Mouse (Mus musculus): ENCODE measurements around the gene Arpc2. TPM values are rescaled to one million over a fixed set of nuclear protein-coding genes. Genes with fewer than 3 reads are reported as not detected.
A peak's percentile ranks its signal among the peaks of the same experiment; 100 is the strongest.
"Not testable (repeated sequence)": the region's sequence is repeated elsewhere in the genome, so short reads cannot be mapped to it uniquely, and the experiment has no call there.

Gene Arpc2
- total RNA-seq, 2 experiments from 2014 or later = 62.7 to 70.6 TPM

DNA sequence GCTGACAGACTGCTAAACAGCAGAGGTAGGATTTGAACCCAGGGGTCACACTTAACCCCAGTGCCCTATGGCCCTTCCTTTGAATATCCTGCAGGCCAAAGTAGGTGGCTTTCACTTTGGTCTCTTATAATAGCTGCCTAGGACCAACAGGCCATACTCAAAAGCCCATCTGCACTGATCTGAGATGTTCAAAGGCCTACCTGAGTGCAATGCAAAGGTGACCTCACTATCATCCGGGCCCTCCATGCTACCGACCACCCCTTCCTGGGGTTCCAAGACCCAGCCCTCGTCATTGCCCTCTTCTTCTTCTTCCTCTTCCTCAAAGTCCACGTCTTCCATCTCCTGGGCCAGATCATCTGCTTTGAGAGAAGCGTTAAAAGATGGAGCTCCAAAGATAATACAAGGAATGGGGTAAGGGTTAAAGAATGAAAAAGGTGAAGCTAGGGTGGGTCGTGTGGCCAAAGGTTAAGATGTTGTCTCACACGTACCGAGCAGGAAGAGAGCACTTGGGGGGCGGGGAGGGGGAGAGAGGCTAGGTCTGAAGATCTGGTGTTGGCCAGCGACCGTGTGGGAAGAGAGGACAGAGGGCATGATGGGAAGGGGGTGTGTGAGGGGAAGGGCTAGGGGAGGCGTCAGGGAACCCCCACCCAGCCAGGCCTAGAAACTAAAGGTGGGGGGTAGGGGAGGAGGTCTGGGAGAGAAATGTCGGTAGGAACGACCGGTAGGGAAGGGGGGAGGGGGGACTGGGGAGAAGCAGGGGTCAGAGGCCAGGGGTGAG lies 48.0 kb downstream of the Arpc2 start:
- peak; percentile 71 for DNase-seq

DNA sequence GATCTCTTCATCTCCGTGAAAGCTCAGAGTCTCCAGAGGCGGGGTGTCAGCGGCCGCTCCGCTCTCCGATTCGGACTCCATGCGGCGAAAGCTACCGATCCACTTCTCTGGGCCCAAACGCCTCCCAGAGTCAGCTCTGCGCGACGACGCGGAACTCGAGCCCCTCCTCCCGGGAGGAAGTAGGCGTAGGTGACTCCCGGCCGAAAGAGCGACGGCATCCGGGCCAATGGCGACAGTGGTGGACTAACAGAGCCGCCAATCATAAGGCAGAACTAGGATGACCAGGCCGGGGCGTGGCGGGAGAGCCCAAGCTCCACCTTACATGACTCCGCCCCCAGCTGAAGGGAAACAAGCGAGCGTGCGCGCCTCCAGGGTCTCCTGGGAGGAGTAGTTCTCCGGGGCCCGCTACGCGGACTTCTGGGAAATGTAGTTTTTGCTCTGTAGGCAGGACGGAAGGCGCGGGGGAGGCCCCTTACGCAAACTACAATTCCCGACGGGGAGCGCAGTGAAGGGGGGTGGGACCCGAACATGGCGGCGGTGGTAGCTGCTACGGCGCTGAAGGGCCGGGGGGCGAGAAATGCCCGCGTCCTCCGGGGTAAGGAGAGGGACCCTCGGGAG lies 48.8 kb downstream of the Arpc2 start, which contains the start of the genes Aamp and Pnkd:
Gene Aamp, minus strand, starts transcription at position 196 of the 618 bp plus-strand sequence.
Gene Pnkd, plus strand, starts transcription at position 388 of the 618 bp plus-strand sequence.
- peak; percentile 100 for DNase-seq

DNA sequence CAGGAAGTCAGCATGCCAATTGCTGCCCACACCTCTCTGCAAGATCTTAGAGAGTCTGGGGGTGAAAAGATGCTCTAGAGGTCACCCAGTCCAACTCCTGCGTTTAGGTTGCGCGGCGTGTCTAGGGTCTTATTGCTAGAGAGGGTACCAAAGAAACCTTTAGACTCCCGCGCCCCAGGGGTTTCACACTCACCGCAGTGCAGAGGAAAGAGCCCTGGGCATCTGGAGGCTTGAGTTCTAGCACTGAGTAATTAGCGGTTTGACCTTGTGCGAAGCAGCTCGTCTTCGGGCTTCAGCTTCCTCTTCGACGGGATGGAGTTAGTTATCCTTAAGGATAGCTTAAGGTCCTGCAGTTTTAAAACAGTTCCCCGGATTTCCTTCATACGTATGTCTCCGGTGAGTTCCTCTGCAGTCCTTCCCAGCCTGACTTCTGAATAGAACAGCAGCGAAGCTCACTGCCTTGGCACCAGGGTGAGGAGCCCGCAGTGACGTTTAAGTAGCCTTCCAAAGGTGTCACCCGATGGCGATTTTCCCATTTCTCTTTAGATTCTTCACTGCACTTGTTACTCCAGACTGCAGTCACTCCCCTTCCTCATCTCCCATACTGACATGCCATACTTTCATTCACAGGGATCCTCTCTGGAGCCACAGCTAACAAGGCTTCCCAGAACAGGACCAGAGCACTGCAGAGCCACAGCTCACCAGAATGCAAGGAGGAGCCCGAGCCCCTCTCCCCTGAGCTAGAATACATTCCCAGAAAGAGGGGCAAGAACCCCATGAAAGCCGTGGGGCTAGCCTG lies 49.5 kb downstream of the Arpc2 start:
- DNase-seq = no peak

DNA sequence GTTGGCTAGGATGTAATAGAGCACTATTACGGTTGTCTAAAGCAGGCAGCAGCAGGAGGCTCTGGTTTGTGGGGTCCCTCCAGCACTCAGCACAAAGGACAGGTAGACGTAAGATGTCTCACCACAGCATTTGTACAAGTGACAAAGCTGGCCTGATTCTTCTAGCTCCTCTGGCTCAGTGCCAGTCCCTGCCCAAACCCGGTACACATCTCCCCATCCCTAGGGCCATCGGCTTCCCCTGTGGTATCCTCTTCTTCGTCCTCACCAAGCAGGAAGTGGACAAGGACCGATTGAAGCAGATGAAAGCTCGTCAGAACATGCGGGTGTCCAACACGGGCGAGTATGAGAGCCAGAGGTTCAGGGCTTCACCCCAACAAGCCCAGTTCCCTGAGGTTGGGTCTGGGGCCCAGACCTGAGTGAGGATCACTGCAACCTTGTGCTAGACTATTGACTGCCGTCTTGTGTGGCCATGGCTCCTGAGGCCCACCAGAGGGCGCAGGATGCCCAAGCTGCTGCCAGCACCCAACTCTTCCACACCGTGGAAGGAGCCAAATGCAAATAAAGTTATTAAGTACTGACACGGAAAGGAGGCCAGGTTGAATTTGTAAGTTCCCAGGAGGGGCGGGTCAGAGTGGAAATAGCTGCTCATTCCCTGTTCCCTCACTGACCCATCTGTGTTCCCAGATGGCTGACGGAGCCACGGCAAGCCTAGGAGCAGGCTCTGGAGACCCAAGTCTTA lies 51.2 kb downstream of the Arpc2 start:
- DNase-seq = not testable (repeated sequence)

DNA sequence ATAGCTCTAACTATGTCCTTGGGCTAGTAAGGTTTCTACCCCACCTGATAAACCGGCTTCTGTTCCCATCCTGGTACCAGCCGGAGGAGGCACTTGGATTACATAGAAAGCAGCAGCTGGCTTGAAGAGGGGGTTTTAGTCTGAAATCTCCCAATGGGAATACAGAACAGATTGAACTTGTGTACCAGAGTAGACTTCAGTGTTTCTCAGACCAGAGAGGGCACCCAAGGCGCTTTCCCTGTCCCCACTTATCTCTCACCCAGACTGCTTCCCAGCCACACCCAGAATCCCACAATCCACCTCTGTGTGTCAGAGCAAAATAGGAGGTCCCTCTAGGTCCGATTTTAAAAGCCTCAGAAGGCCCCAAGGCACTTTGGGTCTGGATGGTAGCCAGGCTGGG lies 52.4 kb downstream of the Arpc2 start:
- DNase-seq = no peak

DNA sequence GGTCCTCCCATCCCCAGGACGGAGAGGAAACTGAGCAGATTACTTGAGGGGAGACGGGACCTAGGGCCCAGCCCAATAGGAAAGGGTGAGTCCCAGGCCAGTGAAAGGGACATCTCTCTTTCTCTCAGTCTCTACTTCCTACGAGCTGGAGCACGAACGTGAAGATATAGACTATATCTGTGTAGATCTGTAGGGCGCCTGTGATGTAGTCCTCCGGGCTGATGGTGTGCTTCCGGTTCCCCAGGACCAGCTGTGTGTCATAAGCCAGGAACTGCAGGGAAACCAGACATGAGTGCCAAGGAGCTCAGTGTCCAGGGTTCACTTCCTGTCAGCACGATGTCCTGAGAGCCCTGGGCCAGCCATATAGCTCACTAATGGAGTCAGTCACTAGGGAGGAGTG lies 53.4 kb downstream of the Arpc2 start:
- DNase-seq = no peak

DNA sequence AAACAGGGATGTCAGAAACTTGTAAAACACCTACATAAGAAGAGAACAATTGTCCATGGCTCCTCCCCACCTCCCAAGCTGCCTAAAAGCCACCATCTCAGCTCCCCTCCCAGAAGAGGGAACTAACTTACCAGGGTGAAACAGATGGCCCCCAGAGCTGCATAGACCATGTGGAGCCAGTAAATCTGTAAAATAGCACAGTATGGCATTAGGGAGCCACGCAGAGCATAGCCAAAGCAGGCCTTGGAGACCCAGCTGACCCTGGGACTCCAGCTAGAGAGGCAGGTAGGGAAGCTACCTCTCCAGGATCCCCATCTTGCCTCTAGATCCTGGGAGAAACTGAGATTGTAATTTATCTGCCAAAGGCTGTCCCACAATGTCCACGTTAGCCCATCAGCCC lies 53.9 kb downstream of the Arpc2 start:
- no peak for DNase-seq

DNA sequence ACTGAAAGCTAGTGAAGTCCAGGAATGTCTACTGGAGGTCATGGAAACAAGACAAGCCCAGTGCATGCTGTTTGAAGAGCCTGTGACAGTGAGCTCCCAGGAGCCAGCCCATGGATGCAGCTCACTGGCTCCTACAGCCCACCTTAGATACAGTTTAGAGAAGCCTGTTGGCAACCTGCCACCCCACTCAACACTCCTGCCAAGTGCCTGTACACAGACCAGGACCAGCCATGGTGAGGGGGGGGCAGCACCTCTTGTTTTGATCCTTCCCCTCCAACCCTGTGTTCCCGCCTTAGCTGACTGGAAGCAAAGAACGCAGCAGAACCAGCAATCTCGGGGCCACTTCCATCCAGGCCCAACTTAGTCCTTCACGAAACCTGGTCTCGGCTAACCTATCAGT lies 54.3 kb downstream of the Arpc2 start:
- no peak for DNase-seq

DNA sequence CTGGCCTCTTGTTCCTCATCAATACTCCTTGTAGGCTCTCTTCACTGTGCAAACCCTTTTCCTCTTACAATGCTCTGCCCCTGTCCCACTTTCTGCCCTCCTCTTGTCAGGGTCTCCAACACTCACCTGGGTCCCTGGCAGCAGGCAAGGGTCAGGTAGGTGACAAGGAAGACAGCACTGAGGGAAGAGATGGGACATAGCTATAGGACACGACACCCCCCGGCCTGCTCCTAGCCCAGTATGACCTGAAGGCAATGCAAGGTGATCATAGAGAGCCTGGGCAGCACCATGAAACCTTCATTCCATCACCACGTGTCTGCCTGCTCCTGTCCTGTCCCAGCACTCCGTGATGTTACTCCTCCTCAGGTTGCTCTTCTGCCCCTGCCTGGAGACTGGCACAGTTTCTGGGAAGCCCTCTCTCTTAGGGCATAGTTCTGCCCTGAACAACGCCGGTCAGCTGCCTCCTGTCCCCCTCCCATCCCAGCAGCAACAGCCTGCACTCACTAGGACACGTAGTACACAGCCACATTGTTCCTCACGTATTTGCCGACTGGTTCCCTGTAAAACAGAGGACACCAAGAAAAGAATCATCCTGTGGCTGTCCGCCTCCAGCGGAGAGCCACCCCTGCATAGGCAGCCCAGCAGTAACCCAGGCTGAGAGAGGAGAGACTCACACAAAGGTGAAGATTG lies 56.6 kb downstream of the Arpc2 start:
- DNase-seq = no peak

DNA sequence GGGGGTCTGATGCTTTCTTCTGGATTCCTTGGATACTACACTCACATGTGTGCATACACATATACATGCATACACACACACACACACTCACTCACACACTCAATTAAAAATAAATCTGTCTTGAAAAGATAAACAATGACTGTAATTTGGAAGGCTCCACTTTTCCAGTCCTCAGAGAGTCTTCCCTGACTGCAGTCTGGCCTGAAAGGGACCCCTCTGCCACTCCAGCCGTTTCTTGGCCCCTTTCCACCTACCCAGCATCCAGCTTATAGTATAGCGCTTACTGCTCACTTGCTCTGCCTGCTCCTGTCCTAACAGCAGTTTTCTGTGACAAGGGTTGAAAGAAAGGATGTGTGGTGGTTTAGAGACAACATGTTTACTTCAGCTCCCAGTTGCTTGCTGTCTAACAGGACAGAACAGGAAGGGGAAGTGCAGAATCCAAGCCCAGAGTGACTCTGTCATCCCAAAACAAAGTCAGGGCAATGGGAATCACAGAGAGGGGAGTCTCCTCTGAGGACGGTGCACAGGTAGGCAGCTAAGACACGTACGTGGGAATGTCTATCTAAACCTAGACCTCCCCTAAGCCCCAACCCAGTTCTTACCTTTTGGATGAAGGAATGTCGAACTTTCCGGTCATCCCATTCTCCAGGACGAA lies 57.5 kb downstream of the Arpc2 start:
- DNase-seq = no peak

DNA sequence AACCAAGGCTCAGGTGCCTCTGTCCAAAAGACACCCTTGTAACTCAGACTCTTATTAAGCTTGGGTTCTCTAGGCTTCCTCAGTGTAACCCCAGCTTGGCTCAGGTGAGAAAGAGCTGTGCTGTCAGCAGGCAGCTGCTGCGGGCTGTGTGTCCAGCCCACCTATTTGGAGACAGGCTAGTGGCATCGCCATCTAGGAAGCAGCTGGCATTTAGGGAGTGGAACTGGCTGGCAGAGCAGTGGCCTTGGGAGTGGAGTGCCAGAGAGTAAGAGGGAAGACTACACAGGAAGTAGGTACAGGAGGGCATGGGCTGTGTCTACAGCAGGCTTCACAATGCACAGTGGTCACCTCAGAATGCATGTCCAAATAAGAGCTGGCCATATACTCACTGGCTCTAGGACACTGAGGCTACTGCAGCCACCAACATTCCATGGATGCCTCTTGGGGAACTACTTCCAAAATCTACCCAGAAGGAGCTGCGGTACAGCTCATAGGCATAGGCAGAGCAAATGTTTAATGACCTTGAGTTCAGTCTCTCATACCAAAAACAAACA lies 58.3 kb downstream of the Arpc2 start:
- DNase-seq = no peak

DNA sequence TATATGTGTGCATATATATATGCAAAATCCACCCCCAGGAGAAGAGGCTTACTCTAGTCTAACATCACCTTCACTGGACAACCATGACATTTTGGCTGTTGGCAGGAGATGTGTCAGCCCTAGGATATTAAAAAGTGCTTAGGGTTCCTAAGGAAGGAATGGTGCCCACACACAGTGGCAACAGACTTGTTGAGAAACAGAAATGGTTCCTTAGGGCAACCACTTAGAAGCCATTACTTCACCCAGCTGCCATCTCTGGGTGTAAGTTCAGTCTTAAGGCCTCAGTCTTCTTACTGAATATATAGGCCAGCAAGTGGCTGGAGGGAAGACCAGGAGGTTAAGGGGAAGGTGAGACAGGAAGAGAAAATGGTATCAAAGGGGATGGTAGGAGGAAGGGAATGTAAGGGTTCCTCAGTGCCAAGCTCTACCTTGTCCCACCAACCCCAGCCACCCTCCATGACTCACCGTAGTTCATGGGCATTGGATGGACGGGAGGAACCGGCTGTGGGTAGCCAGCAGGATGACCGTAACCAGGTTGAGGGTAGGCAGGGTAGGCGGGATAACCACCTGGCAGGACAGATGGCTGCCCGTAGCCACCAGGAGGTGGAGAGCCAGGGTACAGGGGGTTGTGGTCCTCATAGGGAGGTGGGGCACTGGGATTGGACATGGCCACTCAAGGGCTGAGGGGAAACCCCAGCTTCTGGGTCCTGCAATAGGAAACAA lies 59.0 kb downstream of the Arpc2 start:
- no peak for DNase-seq

DNA sequence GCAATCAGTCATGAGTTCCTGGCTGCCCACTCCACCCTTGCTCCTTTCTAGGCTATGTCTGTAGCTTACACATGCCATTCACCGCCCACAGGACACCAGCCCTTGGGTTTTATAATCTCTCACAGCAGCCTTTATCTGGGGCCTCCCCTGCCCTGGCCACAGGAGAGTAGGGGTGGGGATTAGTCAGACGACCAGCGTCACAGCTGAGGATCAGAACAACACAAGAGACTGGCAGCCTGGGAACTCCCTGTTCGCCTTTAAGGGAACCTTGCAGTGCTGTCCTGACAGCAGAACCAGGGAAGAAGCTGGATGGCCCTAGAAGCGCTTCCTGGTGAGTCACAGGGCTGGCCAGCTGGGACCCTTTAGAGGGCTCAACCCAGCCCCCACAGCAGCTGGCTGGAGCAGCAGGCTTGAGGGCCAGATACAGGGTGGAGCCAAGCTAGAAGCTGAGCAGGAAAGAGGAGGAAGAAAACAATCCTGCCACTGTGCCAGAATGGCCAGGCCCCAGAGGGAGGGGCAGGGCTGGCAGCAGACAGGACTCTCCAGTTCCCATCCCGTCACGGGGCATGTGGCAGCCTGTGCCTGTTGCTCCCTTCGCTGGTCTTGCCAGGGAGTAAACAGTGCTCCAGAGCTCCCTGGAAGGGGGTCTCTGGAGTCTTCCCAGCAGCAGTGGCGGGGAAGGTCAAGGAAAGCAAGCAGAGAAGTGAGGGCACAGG lies 59.7 kb downstream of the Arpc2 start:
- peak; percentile 98 for DNase-seq

DNA sequence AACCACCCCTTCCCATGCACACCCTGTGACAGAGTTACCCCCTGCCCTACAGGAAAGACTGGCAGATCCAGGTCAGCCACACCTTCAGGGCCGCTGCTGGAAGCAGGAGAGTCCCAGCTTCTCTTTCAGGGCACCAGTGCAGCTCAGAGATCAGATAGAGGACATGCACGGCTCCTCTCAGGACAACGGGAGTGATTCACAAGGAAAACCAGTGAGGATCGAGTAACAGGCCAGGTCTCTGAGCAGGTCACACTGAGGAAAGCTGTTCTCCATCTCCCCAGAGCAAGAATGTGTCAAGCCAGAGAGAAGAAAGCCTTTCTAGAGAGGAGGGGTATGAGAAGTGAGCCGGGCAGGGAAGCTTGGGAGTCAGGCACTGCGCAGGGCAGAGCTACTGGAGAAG lies 60.6 kb downstream of the Arpc2 start:
- no peak for DNase-seq

DNA sequence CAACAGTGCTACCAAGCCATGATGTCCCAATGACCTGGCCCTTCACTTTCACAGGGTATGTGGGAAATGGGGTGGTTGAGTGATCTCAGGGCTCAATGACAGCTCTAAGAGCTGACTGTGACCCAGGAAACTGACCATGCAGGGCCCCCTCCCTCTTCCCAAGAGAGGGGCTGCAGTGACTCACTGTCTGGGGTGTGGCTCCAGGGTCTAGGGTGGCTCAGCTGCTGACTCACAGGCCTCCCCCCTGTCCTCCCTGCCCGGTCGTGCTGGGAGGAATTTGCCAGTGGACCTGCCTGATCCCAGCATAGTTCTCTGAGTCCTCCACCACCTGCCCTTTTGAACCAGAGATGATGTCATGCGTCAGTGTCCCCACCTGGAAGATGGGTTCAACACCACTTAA lies 61.4 kb downstream of the Arpc2 start:
- peak; percentile 69 for DNase-seq

DNA sequence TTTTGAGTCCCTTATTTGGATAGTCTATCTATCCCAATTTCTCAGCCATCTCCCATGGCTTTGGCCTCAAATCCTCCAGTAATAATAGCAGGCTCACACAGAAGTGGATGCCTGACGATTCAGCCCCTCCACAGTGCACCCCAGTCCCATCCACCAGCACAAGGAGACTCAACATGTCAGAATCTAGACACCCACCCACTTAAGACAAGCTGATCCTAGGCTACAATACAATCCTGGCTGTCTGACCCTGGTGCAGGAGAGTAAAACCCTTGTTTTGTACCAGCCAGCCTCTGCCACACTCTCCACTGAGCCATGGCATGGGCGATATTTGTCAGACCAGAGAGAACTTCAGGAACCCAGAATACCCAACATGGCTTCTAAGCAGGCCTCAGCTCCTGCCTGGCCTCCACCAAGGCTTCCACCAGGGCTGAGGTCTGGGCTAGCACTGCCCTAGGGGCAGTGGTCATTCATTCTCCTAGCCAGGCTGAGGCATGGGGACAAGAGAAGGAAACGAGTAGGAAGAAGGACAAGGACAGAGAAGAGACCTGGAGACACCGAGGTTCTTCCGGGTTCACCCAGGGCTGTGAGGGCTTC lies 62.4 kb downstream of the Arpc2 start:
- no peak for DNase-seq

DNA sequence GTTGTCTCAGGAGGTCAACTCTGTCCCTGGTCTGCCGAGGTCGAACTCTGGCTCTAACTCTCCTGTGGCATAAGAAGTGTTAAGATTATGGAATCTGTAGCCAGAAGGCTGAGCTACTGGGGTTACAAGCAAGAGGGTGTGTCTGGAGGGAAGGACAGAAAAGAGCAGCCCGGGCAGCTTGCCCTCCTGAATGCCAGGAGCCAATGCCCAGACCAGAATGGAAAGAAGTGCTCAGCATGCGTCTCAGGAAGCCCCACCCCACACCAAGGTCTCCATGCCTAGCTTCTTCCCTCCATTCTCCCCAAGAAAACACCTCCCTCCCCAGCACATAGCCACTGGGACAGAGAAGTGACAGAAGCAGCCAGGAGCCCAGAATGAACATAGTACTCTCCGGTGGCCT lies 63.1 kb downstream of the Arpc2 start:
- DNase-seq = peak; percentile 81

DNA sequence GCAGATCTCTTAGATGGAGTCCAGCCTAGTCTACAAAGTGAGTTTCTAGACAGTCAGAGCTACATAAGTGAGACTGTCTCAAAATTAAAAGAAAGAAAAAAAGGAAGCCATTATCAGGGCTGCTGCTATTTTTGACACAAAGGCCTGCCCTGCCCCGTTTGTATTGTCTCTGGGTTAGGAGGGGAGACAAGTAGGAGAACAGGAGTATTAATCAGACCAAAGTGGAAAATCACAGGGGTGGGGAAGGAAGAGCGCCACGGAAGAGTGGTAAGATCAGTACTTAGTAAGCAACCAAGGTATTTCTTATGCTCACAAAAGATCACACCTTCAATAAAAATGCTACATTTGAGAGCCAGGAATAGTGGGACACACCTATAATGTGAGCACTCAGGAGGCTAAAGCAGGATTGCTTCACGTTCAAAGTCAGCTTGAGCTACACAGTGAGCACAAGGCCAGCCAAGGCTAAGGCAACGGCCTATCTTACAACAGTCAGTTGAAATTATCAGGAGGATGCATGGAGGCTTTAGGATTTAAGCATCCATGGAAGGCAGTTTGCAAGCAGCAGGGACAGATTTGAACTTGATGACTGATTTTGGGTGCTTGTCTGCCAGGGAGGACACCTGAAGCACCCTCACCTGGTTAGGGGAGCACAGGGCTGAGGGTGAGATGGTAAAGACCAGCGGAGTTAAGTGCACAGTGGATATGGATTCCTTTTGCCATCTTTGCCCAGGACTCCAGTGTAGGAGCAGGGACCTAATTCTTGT lies 64.6 kb downstream of the Arpc2 start:
- DNase-seq = no peak
